13 mouse cellular contexts compared by ENCODE assay signal in the genomic region with DNA sequence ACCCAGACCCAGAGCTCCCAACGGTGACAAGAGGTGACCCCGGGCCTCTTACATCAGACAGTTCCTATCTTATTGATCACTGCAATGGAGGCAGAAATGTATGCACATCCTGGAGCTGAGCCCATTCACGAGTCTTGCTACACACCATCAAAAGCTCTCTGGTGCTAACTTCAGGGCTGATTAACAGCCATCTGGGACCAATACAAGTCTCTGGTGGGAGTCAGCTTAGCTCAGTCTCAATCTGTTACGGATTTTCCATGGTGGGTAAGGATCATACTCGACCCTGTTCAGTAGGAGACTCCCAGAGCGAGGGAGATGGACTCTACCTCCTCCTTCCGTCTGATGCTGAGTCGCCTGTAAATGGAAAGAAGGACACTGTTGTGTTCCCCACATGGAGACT. TPM values are rescaled to one million over a fixed set of nuclear protein-coding genes. Genes with fewer than 3 reads are reported as not detected.
DNase-seq lines count a peak whose midpoint lies in the region; ATAC-seq and TF ChIP-seq lines count a peak whose summit lies in the region.
"Had no signal": no experiment of that assay in that cellular context is flagged by ENCODE, and none has a peak within 500 bp of the region (broad histone marks: within the 10 kb centered on the region; RNA-seq: fewer than 3 reads in every experiment).

No protein-coding gene starts in this region.

- TF ChIP-seq POLR2A in heart, adult 2 months (IDR thresholded peaks at IDR 0.05; ENCODE audit: insufficient read depth, low read depth, low read length): no peak

- no peak for TF ChIP-seq CTCF in heart, adult 2 months (IDR thresholded peaks at IDR 0.05)

- H3K9ac ChIP-seq in heart, adult 2 months (ENCODE audit: low read depth, low read length): no peak overlapping the region
- no peak overlapping the region for H3K9ac ChIP-seq in liver, embryonic 13.5 days
- H3K9ac ChIP-seq in liver, embryonic 11.5 days (ENCODE audit: low read depth, low read length): no peak overlapping the region
- H3K9ac ChIP-seq in embryonic facial prominence, embryonic 12.5 days: no peak overlapping the region
- no peak overlapping the region for H3K9ac ChIP-seq in limb, embryonic 13.5 days
- H3K9ac ChIP-seq: heart, embryonic 13.5 days had no signal

- no peaks in the 10 kb centered on the region for H3K36me3 ChIP-seq in heart, embryonic 10.5 days
- no peaks in the 10 kb centered on the region for H3K36me3 ChIP-seq in heart, adult 2 months (ENCODE audit: control insufficient read depth, insufficient read depth, low read length)
- H3K36me3 ChIP-seq in liver, embryonic 13.5 days: no peaks in the 10 kb centered on the region
- no peaks in the 10 kb centered on the region for H3K36me3 ChIP-seq in liver, embryonic 11.5 days (ENCODE audit: control insufficient read depth, insufficient read depth, low read length)
- H3K36me3 ChIP-seq in embryonic facial prominence, embryonic 12.5 days: no peaks in the 10 kb centered on the region
- H3K36me3 ChIP-seq in limb, embryonic 13.5 days: no peaks in the 10 kb centered on the region
- H3K36me3 ChIP-seq: heart, embryonic 13.5 days had no signal

- no peak for TF ChIP-seq EP300 in heart, adult 2 months (IDR thresholded peaks at IDR 0.05; ENCODE audit: insufficient read depth, low read depth, low read length)

- H3K4me3 ChIP-seq in heart, embryonic 10.5 days: no peak overlapping the region
- no peak overlapping the region for H3K4me3 ChIP-seq in heart, adult 2 months
- no peak overlapping the region for H3K4me3 ChIP-seq in liver, embryonic 13.5 days (replicated peaks)
- H3K4me3 ChIP-seq in liver, embryonic 11.5 days (ENCODE audit: low read depth, low read length): no peak overlapping the region
- H3K4me3 ChIP-seq in embryonic facial prominence, embryonic 12.5 days: no peak overlapping the region
- H3K4me3 ChIP-seq in limb, embryonic 13.5 days: no peak overlapping the region
- H3K4me3 ChIP-seq: erythroblast, embryonic 14.5 days; heart, embryonic 13.5 days; myocyte had no signal

- H3K4me2 ChIP-seq in liver, embryonic 13.5 days: no peak overlapping the region
- H3K4me2 ChIP-seq in liver, embryonic 11.5 days: no peak overlapping the region
- H3K4me2 ChIP-seq in embryonic facial prominence, embryonic 12.5 days (replicated peaks): no peak overlapping the region
- peak overlapping the region; percentile 35 for H3K4me2 ChIP-seq in limb, embryonic 13.5 days (replicated peaks)
- H3K4me2 ChIP-seq: heart, embryonic 13.5 days had no signal

- ATAC-seq in liver, embryonic 13.5 days (ENCODE audit: low read depth): peak; percentile 30; the same call in 1 of the 2 replicates
- ATAC-seq in liver, embryonic 11.5 days (replicated peaks; ENCODE audit: low FRiP score): no peak; the same call in 1 of the 2 replicates
- no peak for ATAC-seq in embryonic facial prominence, embryonic 12.5 days (ENCODE audit: insufficient number of reproducible peaks, insufficient read depth, low FRiP score, low TSS enrichment)
- ATAC-seq in limb, embryonic 13.5 days (ENCODE audit: low FRiP score, low read depth): 0 out of 2 replicates have a peak, but pooled peaks have one; percentile 34
- ATAC-seq: hindbrain, embryonic 16.5 days had no signal

- H3K4me1 ChIP-seq in heart, embryonic 10.5 days: peaks cover 14% of the 10 kb centered on the region
- H3K4me1 ChIP-seq in heart, adult 2 months (ENCODE audit: control insufficient read depth, insufficient read depth, low read length): no peaks in the 10 kb centered on the region
- H3K4me1 ChIP-seq in liver, embryonic 13.5 days (replicated peaks): peaks cover 40% of the 10 kb centered on the region
- H3K4me1 ChIP-seq in liver, embryonic 11.5 days (replicated peaks; ENCODE audit: control insufficient read depth, insufficient read depth, low read length): no peaks in the 10 kb centered on the region
- H3K4me1 ChIP-seq in embryonic facial prominence, embryonic 12.5 days: peaks cover 27% of the 10 kb centered on the region
- H3K4me1 ChIP-seq in limb, embryonic 13.5 days: peaks cover 34% of the 10 kb centered on the region

- no peaks in the 10 kb centered on the region for H3K27me3 ChIP-seq in heart, embryonic 10.5 days (ENCODE audit: insufficient read depth, poor library complexity, severe bottlenecking)
- no peaks in the 10 kb centered on the region for H3K27me3 ChIP-seq in heart, adult 2 months (ENCODE audit: control insufficient read depth, insufficient read depth, low read length)
- H3K27me3 ChIP-seq in liver, embryonic 13.5 days: no peaks in the 10 kb centered on the region
- no peaks in the 10 kb centered on the region for H3K27me3 ChIP-seq in liver, embryonic 11.5 days (replicated peaks; ENCODE audit: control insufficient read depth, insufficient read depth, low read length)
- no peaks in the 10 kb centered on the region for H3K27me3 ChIP-seq in embryonic facial prominence, embryonic 12.5 days
- no peaks in the 10 kb centered on the region for H3K27me3 ChIP-seq in limb, embryonic 13.5 days
- H3K27me3 ChIP-seq: heart, embryonic 13.5 days had no signal

- intact Hi-C loops in heart, adult 2 months (cut with DNase I): no loop called here

- no peaks in the 10 kb centered on the region for H3K79me2 ChIP-seq in heart, adult 2 months (replicated peaks; ENCODE audit: control insufficient read depth, insufficient read depth, low read length)

- no peaks in the 10 kb centered on the region for H3K9me3 ChIP-seq in heart, embryonic 10.5 days
- no peaks in the 10 kb centered on the region for H3K9me3 ChIP-seq in liver, embryonic 13.5 days (replicated peaks)
- no peaks in the 10 kb centered on the region for H3K9me3 ChIP-seq in liver, embryonic 11.5 days (ENCODE audit: control insufficient read depth, low read length)
- H3K9me3 ChIP-seq in embryonic facial prominence, embryonic 12.5 days: no peaks in the 10 kb centered on the region
- no peaks in the 10 kb centered on the region for H3K9me3 ChIP-seq in limb, embryonic 13.5 days
- H3K9me3 ChIP-seq: heart, embryonic 13.5 days had no signal

- DNase-seq in heart, embryonic 10.5 days (ENCODE audit: low spot score): no peak
- DNase-seq in heart, adult 2 months: no peak
- no peak for DNase-seq in liver, embryonic 13.5 days
- DNase-seq in liver, embryonic 11.5 days (ENCODE audit: low spot score): no peak
- DNase-seq in B cell, adult 2 months: no peak
- no peak for DNase-seq in spleen, adult 18-20 months
- DNase-seq: cerebellum, adult 9-10 months had no signal

- peak overlapping the region; percentile 24; the same call in 1 of the 2 replicates for H3K27ac ChIP-seq in heart, embryonic 10.5 days
- H3K27ac ChIP-seq in heart, adult 2 months: no peak overlapping the region
- no peak overlapping the region for H3K27ac ChIP-seq in liver, embryonic 13.5 days
- no peak overlapping the region; the same call in 1 of the 2 replicates for H3K27ac ChIP-seq in liver, embryonic 11.5 days (ENCODE audit: low read depth, low read length)
- peak overlapping the region; percentile 87 for H3K27ac ChIP-seq in embryonic facial prominence, embryonic 12.5 days
- peak overlapping the region; percentile 90 for H3K27ac ChIP-seq in limb, embryonic 13.5 days
- H3K27ac ChIP-seq: heart, embryonic 13.5 days had no signal

- 71% methylated on average over 8 of the region's 8 CpGs for WGBS in heart, embryonic 10.5 days
- WGBS in heart, adult 2 months: 76% methylated on average over 8 of the region's 8 CpGs
- WGBS in liver, embryonic 13.5 days (ENCODE audit: insufficient replicate concordance): 68% methylated on average over 8 of the region's 8 CpGs
- 73% methylated on average over 8 of the region's 8 CpGs for WGBS in liver, embryonic 11.5 days
- 32% methylated on average over 8 of the region's 8 CpGs for WGBS in embryonic facial prominence, embryonic 12.5 days
- 37% methylated on average over 8 of the region's 8 CpGs for WGBS in limb, embryonic 13.5 days

RNA-seq across cellular contexts. Expression of gene Lpin2, which starts 22.6 kb away (rescaled TPM):
- polyA plus RNA-seq in heart, embryonic 10.5 days (2016; fragmentation: Nextera tagmentation; extraction: Ambion mirVana): 20.9 and 24.2 TPM in 2 replicates
- total RNA-seq in heart, adult 2 months (2021): 10 to 100 TPM in 1 of 2 experiments, 1 to 10 TPM in 1; 6.0 to 13.1 TPM
- 3.4 and 4.7 TPM in 2 replicates for polyA plus RNA-seq in heart, adult 2 months (2012; rRNA removed)
- 38.0 and 43.2 TPM in 2 replicates for polyA plus RNA-seq in liver, embryonic 13.5 days (2015; fragmentation: Nextera tagmentation; extraction: Ambion mirVana)
- 37.7 and 37.9 TPM in 2 replicates for polyA plus RNA-seq in liver, embryonic 11.5 days (2014; fragmentation: Nextera tagmentation; extraction: Ambion mirVana)
- 59.2 and 59.4 TPM in 2 replicates for polyA plus RNA-seq in embryonic facial prominence, embryonic 12.5 days (2016; fragmentation: Nextera tagmentation; extraction: Ambion mirVana)
- polyA plus RNA-seq in limb, embryonic 13.5 days (2015; fragmentation: Nextera tagmentation; extraction: Ambion mirVana): 54.1 and 56.9 TPM in 2 replicates

Comparison
In these comparisons a context has a peak if more than half of its experiments do, and no peak if none do; other contexts are left out.
1. H3K27ac ChIP-seq: peak in heart, embryonic 10.5 days (single experiment), embryonic facial prominence, embryonic 12.5 days (single experiment) and limb, embryonic 13.5 days (single experiment); none in heart, adult 2 months (single experiment), liver, embryonic 13.5 days (single experiment) and liver, embryonic 11.5 days (single experiment).
2. ATAC-seq: peak in liver, embryonic 13.5 days (single experiment) and limb, embryonic 13.5 days (single experiment); none in liver, embryonic 11.5 days (single experiment) and embryonic facial prominence, embryonic 12.5 days (single experiment).